Mouse (Mus musculus) Patski (cell line): ENCODE data around the gene Dusp3. TPM values are rescaled to one million over a fixed set of nuclear protein-coding genes. Genes with fewer than 3 reads are reported as not detected.

Experiments
- ATAC-seq: fragments of 100-300 bp; one replicate; pipeline ENCODE4 v1.8.0; 2021
- CTCF ChIA-PET: fragments of 350-600 bp; sonication (Branson Sonifier 250); formaldehyde crosslinking; loops from one replicate; lab custom pipeline; 2022; ENCODE audit warnings: inconsistent platforms; lab: Charles Lee
- POLR2A ChIA-PET: fragments of 350-600 bp; sonication (Branson Sonifier 250); formaldehyde crosslinking; loops from one replicate; lab custom pipeline; 2022; ENCODE audit warnings: antibody characterized with exemption, inconsistent platforms; lab: Charles Lee
- DNase-seq: peaks from one replicate; pipeline ENCODE4 v3.0.0-alpha.2; 2011; ENCODE audit warnings: low read depth, low spot score
- H3K27me3 ChIP-seq: fragments of 371-371 bp; one replicate; pipeline ENCODE4 v1.5.1; 2021
- CTCF ChIP-seq: fragments of 100-300 bp; IDR thresholded peaks from one replicate; pipeline ENCODE4 v1.5.1; 2021
- in situ Hi-C: fragments of 300-500 bp; cut with MboI; formaldehyde crosslinking; loops from 3 replicates; pipeline ENCODE4 v1.11.1; 2018; ENCODE audit warnings: low pct_unique_long_range_greater_than_20kb, mixed read lengths
- polyA plus RNA-seq: library from polyadenylated mRNA; unstranded; gene quantifications from one replicate; pipeline ENCODE4 v1.2.3, GENCODE M21; 2021

Gene Dusp3
- polyA plus RNA-seq, 1 experiment from 2014 or later: 95.7 TPM

DNA sequence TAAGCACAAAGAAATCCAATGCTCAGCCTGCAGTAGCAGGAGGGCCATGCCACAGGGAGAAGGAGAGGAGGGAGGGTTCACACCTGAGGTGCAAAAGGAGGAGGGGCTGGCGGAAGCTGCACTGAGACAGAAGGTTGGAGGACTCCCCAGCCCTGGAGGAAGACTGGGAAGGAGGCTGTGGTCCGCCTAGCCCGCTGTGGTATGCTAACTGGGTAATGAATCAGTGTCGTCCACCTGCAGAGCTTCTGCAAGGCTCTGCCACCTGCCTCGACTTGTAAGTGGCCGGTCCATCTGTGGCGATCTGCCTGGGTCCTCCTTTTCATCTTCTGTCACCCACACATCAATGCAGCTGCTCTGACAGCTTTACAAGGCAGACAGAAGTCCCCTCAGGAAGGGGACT, 18.5 kb downstream of the Dusp3 start:
- ATAC-seq: no peak
- DNase-seq: no peak
- H3K27me3 ChIP-seq: peaks cover 15% of the 10 kb centered on the region
- ChIA-PET CTCF (interaction anchor here (0.8 to 4.9 kb wide), 21 partner anchors 10 to 248 kb away, joined by 3 to 61 read pairs (median 4); partner anchors contain the start of gene Cfap97d1), POLR2A (interaction anchor here (0.7 to 1.7 kb wide), 4 partner anchors 15 to 52 kb away, joined by 3 to 9 read pairs (median 5); no protein-coding TSS in a partner anchor)
- in situ Hi-C loops: loop anchor here (5.0 kb wide), 2 partner anchors 46 to 156 kb away; no protein-coding TSS in a partner anchor
- no peak for TF ChIP-seq CTCF

DNA sequence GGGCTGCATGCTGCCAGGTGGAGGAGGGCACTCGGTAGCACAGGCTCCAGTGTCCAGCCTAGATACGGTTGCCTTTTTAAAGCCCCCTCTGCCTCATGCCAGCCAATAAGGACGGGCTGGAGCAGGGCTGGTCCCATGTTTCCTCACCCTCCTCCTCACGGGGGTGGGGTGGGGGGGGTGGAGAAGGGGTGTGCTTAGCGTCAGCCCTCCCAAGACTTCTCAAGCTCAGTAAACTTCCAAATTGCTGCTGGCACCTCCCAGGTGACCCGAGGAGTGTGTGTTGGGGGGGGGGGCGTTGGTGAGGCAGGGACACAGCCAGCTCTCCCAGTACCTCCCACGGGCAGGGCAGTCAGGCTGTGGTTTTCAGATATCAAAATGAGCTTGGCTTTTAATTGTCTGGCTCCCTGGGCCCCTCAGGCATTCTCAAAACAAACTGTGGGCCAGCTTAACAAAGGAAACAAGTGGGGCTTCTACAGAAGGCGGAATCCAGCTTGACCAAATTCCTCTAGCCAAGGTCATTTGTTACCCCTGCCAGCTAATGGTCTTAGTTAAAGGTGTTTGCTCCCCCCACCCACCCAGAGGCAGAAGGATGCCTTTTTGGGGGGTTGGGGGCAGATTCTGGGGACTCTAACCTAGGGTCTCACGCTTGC, 19.7 kb downstream of the Dusp3 start, which contains the start of gene Sost:
Sost (minus strand) TSS at position 51 of the 650 bp plus-strand sequence.
- DNase-seq (no peak), ATAC-seq (no peak)
- no peak for TF ChIP-seq CTCF
- peaks cover 24% of the 10 kb centered on the region for H3K27me3 ChIP-seq
- in situ Hi-C loops: loop anchor here (5.0 kb wide), 2 partner anchors 45 to 155 kb away; no protein-coding TSS in a partner anchor
- ChIA-PET POLR2A (interaction anchor here (0.6 to 0.9 kb wide), 2 partner anchors 40 to 48 kb away, joined by 3 to 6 read pairs; no protein-coding TSS in a partner anchor), CTCF (interaction anchor here (2.7 to 4.9 kb wide), 4 partner anchors 39 to 57 kb away, joined by 14 to 61 read pairs (median 20); no protein-coding TSS in a partner anchor)

DNA sequence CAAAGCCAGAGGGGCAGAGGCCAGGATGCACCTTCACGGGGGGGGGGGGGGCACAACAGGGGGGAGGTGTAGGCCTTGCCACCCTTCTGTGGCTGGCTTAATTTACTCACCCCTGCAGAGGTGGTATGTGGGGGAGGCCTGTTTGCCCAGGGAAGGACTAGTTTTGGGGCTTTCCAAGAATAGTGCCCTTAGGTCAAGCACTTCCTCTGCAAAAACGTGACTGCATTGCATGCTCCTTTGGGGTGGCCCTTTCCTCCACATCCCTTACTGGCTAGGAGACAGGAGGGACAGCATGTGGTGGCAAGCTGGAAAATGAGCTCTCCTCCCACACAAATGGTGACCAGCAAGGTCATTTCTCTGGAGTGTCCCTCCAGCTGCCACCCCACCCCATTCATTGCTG, 21.3 kb downstream of the Dusp3 start:
- DNase-seq (no peak), ATAC-seq (no peak)
- peaks cover 39% of the 10 kb centered on the region for H3K27me3 ChIP-seq
- ChIA-PET POLR2A (no interaction called here), CTCF (interaction anchor here (4.9 kb wide), 1 partner anchor 46 kb away, joined by 61 read pairs; no protein-coding TSS in a partner anchor)
- in situ Hi-C loops: loop anchor here (5.0 kb wide), 2 partner anchors 43 to 153 kb away; no protein-coding TSS in a partner anchor
- TF ChIP-seq CTCF: no peak

DNA sequence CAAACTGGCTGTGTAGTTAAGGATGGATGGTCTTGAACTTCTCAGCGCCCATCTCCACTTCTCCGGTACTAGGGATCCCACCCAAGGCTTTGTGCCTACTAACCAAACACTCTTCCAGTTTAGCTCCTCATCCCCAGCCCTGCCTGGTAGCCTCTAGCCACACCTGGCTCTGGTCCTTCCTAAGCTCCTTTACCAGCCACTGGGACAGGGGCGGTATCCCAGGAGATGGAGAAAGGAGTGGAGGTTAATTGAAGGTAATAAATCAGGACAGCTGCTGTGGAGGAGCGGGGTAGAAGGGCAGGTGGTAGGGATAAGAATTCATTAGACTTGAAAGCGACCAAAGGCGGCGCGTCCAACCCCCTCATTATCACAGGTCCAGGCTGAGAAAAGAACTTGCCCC, 22.2 kb downstream of the Dusp3 start:
- ATAC-seq: no peak
- POLR2A ChIA-PET: interaction anchor here (1.5 kb wide), 1 partner anchor 19 kb away, joined by 4 read pairs; the partner anchor contains the start of gene Cfap97d1
- CTCF ChIA-PET: interaction anchor here (1.0 to 1.6 kb wide), 3 partner anchors 13 to 46 kb away, joined by 3 to 8 read pairs (median 5); no protein-coding TSS in a partner anchor
- TF ChIP-seq CTCF: no peak
- H3K27me3 ChIP-seq: peaks cover 40% of the 10 kb centered on the region
- in situ Hi-C loops: loop anchor here (5.0 kb wide), 2 partner anchors 42 to 152 kb away; no protein-coding TSS in a partner anchor
- no peak for DNase-seq

DNA sequence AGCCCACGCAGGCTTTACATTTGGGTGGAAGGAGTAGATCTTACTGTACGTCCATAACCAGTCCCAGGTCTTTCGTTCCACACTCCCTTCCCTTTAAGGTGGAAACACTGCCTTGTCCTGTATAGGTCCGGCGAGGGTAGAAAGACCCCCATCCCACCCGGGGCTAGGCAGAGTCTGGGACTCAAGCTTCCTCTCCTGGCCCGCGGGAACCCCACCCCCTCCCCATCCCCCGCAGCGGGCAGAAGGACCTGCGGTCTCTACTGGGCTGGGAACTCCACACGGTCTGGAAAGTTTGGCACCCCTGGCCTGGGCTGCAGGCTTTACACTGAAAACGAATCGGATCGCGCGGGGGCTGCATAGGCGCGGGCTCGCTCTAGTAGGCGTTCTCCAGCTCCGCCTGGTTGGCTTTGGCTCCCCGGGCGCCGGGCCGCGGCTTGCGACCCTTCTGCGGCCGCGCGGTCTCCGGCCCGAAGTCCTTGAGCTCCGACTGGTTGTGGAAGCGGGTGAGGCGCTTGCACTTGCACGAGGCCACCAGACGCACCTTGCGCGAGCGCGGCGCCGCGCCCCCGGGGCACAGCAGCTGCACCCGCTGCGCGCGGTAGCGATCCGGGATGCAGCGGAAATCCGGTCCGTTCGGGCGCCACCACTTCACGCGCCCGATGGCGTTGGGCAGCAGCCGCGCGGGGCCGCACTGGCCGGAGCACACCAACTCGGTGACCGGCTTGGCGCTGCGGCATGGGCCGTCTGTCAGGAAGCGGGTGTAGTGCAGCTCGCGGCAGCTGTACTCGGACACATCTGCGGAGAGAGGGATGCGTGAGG, 23.1 kb downstream of the Dusp3 start:
- ChIA-PET POLR2A (interaction anchor here (0.7 to 1.5 kb wide), 2 partner anchors 20 to 97 kb away, joined by 4 to 6 read pairs; partner anchors contain the start of gene Cfap97d1), CTCF (interaction anchor here (1.0 to 1.6 kb wide), 4 partner anchors 14 to 45 kb away, joined by 3 to 8 read pairs (median 4); no protein-coding TSS in a partner anchor)
- TF ChIP-seq CTCF: no peak
- DNase-seq (no peak), ATAC-seq (no peak)
- in situ Hi-C loops: no loop called here
- H3K27me3 ChIP-seq: peaks cover 48% of the 10 kb centered on the region

DNA sequence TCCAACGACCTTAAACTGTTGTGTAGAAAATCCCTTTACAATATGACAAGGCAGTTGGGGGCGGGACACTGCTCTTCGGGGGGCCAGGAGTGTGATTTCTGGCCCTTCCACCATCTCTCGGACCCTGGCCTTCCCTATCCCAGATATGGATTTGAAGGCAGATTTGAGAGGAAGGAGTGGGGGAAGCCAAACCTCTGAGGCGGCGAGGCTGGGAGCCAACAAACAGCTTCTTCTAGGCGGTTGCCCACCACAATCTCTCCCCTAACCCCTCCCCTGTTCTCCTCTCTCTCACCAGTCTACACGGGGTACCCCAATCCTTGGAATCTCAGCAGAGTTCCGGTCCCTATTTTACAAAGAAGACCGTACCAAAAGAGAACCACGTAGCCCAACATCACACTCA, 23.8 kb downstream of the Dusp3 start:
- ATAC-seq: no peak
- TF ChIP-seq CTCF: no peak
- ChIA-PET CTCF (interaction anchor here (1.6 kb wide), 1 partner anchor 44 kb away, joined by 8 read pairs; no protein-coding TSS in a partner anchor), POLR2A (interaction anchor here (0.6 kb wide), 1 partner anchor 179 kb away, joined by 3 read pairs; no protein-coding TSS in a partner anchor)
- in situ Hi-C loops: no loop called here
- H3K27me3 ChIP-seq: peaks cover 48% of the 10 kb centered on the region
- DNase-seq: no peak

DNA sequence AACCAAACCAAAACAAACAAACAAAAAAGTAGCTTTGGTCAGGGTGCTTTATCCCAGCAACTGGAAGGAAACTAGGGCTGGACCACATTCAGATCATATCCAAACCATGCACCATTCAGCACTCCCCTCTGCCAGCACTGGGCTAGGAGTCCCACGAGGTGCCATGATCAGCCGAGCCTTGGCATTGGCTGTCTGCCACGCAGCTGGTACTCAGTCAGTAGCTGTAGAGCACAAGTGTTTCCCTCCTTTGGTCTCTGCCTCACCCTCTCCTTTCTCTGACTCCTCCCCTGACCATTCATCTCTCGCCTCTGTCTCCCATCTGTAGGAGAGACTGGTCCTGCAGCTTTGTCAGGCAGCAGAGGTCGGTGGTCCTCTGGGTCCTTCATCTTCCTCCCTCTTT, 29.3 kb downstream of the Dusp3 start:
- CTCF ChIA-PET: no interaction called here
- no peak for TF ChIP-seq CTCF
- DNase-seq (no peak), ATAC-seq (no peak)
- POLR2A ChIA-PET: no interaction called here
- H3K27me3 ChIP-seq: peaks cover 67% of the 10 kb centered on the region
- in situ Hi-C loops: no loop called here

DNA sequence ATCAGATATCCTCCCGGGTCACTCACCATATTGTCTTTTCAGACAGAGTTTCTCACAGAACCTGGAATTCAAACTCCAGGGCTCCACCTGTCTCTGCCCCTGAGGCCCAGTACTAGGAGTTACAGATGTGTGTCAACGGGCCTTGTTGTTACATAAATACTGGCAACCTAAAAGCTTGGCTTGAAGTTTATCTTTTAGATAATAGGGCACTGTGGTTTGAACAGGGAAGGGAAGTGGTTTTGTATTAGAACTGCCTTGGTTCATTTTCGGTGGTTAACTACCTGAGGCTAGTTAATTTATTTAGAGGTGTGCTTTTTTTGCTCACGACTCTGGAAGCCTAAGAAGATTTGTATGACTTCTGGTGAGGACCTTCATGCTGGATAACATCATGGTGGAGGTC, 33.4 kb downstream of the Dusp3 start:
- ChIA-PET POLR2A (interaction anchor here (1.1 to 1.4 kb wide), 2 partner anchors 15 to 26 kb away, joined by 3 read pairs; no protein-coding TSS in a partner anchor), CTCF (interaction anchor here (3.7 kb wide), 1 partner anchor 15 kb away, joined by 10 read pairs; no protein-coding TSS in a partner anchor)
- no peak for TF ChIP-seq CTCF
- in situ Hi-C loops: no loop called here
- DNase-seq (no peak), ATAC-seq (no peak)
- peaks cover 63% of the 10 kb centered on the region for H3K27me3 ChIP-seq

DNA sequence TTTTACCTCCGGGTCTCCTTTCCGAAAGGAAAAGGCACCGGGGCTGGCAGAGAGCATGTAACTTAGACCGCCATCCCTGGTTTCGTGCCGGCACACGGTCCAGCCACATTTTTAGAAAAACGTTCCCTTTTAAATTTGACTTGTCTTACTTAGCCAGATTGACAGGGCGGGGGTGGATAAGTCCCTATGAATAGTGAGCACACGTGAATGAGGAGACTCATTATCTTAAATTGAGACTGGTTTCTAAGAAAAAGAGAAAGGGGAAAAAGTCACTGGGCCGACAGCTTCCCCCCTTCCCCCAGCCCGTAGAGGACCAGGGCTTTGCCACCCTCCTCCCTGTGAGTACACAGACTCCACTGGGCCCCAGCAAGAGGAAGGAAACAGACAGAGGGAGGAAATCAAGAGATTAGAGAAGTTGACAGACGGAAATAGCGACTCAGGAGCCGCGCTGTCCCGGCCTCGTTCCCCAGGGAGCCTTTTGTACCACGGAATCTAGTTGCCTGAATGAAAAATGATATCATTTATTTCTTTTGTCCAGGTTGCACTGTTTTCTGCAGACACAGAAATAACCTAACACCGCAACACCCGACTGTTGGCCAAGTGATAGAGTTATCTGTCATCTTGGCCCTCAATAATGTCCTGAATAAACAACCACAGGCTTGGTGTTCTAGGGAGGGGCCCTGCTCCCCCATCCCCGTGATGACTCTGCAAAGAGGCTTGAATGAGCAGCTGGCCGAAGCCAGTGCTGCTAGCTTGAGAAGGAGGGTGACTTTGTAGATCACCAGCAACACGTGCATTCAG, 34.1 kb downstream of the Dusp3 start:
- TF ChIP-seq CTCF: no peak
- no peak for ATAC-seq
- in situ Hi-C loops: no loop called here
- peaks cover 62% of the 10 kb centered on the region for H3K27me3 ChIP-seq
- ChIA-PET POLR2A (interaction anchor here (0.8 to 1.4 kb wide), 2 partner anchors 13 to 16 kb away, joined by 3 read pairs; no protein-coding TSS in a partner anchor), CTCF (interaction anchor here (3.7 kb wide), 1 partner anchor 16 kb away, joined by 10 read pairs; no protein-coding TSS in a partner anchor)
- no peak for DNase-seq
